Mouse (Mus musculus) liver, embryonic 12.5 days (tissue): ENCODE data around the gene Diras2. TPM values are rescaled to one million over a fixed set of nuclear protein-coding genes. Genes with fewer than 3 reads are reported as not detected.

Experiments
- ATAC-seq: fragments of 200-750 bp; cut with Nextera tagmentation; 2 replicates; pipeline ENCODE4 v1.8.0; 2017; ENCODE audit warnings: moderate number of reproducible peaks, mild to moderate bottlenecking, moderate library complexity
- H3K27ac ChIP-seq: fragments of 300-500 bp; sonication (generic); 2 replicates; pipeline ENCODE4 v1.5.1; 2016; ENCODE audit warnings: mild to moderate bottlenecking
- H3K27me3 ChIP-seq: fragments of 300-500 bp; sonication (generic); replicated peaks from 2 replicates; pipeline ENCODE4 v1.6.1; 2016; ENCODE audit warnings: mild to moderate bottlenecking, moderate library complexity
- H3K36me3 ChIP-seq: fragments of 300-500 bp; sonication (generic); 2 replicates; pipeline ENCODE4 v1.6.1; 2016; ENCODE audit warnings: mild to moderate bottlenecking, moderate library complexity
- H3K4me1 ChIP-seq: fragments of 300-500 bp; sonication (generic); 2 replicates; pipeline ENCODE4 v1.6.1; 2016
- H3K4me2 ChIP-seq: fragments of 300-500 bp; sonication (generic); 2 replicates; pipeline ENCODE4 v1.6.1; 2016; ENCODE audit warnings: mild to moderate bottlenecking, moderate library complexity
- H3K4me3 ChIP-seq: fragments of 300-500 bp; sonication (generic); 2 replicates; pipeline ENCODE4 v1.5.1; 2016; ENCODE audit warnings: mild to moderate bottlenecking, moderate library complexity
- H3K9ac ChIP-seq: fragments of 300-500 bp; sonication (generic); 2 replicates; pipeline ENCODE4 v1.6.1; 2016; ENCODE audit warnings: mild to moderate bottlenecking, moderate library complexity
- H3K9me3 ChIP-seq: fragments of 300-500 bp; sonication (generic); replicated peaks from 2 replicates; pipeline ENCODE4 v1.6.1; 2016; ENCODE audit warnings: mild to moderate bottlenecking, moderate library complexity
- WGBS: fragments of 180-500 bp; shearing (Covaris S2); methylation state at CpG from one replicate; pipeline ENCODE4 v1.1.7; 2016; ENCODE audit not compliant: insufficient replicate concordance; 5-methylcytosine and 5-hydroxymethylcytosine counted together
- polyA plus RNA-seq: library from polyadenylated mRNA; unstranded; fragments of >200 nt; fragmentation: Nextera tagmentation; extraction: Ambion mirVana; gene quantifications from 2 replicates; pipeline ENCODE4 v1.2.1, GENCODE M21; 2016

Gene Diras2
- polyA plus RNA-seq, 1 experiment from 2014 or later = 0.10 TPM

DNA sequence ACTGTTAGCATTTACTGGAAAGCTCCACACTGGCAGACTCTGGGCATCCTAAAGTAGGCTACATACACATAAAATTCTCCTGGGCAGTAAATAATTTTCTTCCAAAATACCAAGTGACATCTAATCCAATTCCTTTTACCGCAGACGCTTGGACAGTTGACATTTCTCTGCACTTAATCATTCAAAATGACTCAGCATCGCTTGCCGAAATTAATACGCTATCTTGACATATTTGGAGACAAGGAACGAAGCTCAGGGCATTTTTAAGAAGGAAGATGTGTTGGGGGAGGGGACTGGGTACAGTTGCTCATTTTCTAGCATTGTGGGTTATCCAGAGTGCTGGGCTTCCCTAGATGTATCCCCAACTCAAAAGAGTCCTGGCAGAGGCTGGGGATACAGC lies 15.2 kb upstream of the Diras2 start:
- Histone ChIP-seq H3K4me3 (no peak overlapping the region), H3K27me3 (no peaks in the 10 kb centered on the region), H3K27ac (no peak overlapping the region), H3K9me3 (no peaks in the 10 kb centered on the region), H3K4me2 (no peak overlapping the region), H3K4me1 (no peaks in the 10 kb centered on the region; the same call in 1 of the 2 replicates), H3K36me3 (no peaks in the 10 kb centered on the region), H3K9ac (no peak overlapping the region)
- no peak for ATAC-seq
- 50% methylated on average over 6 of the region's 6 CpGs for WGBS

DNA sequence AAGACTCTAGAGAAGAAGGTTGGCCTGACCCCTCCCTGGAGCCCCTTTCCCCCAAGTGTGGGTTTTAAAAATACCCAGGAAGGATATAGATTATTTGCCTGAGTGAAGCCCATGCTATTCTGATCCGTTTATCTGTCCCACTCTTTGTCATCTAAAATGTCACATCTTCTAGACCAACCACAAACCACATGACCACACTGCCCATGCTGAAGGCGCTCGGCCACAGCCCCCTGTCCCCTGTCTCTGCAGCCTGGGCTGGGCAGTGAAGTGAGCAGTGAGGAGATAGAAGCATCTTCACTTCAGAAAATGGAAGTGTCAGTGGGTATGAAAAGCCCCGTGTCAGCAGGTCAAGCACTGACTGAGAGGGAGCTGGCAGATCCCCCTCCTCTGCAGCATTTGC lies 11.6 kb upstream of the Diras2 start:
- H3K9ac ChIP-seq = no peak overlapping the region
- H3K36me3 ChIP-seq = no peaks in the 10 kb centered on the region
- no peak overlapping the region for H3K4me2 ChIP-seq
- 18% methylated on average over 4 of the region's 4 CpGs for WGBS
- no peak overlapping the region for H3K27ac ChIP-seq
- no peak for ATAC-seq
- H3K4me1 ChIP-seq = no peaks in the 10 kb centered on the region
- no peaks in the 10 kb centered on the region for H3K27me3 ChIP-seq
- H3K4me3 ChIP-seq = no peak overlapping the region
- no peaks in the 10 kb centered on the region for H3K9me3 ChIP-seq

DNA sequence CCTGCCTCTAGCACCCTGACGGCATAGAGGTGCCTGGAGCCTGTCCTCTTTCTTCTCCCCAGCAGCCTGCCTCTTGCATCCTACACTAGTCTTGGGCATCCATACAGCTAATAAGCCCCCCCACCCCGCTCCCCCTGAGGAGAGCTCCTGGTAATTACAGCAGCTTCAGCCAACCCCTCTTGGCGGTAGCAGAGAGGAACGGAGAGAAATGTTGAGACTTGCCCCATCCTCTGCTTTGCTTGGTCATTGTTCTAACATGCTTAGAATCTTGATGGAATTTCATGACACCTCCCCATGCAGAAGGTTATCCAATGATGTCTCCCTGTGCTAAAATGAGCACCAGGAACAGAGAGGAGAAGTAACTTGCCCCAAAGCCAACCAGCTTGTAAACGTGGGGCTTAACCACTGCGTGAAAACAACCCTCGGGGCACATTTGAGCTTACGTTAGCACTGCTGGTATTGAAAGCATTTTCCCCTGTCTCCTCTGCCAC lies 11.0 kb upstream of the Diras2 start:
- Histone ChIP-seq H3K27ac (0 out of 2 replicates have a peak overlapping the region, but pooled peaks have one; percentile 36), H3K27me3 (no peaks in the 10 kb centered on the region), H3K4me1 (no peaks in the 10 kb centered on the region), H3K9ac (no peak overlapping the region), H3K36me3 (no peaks in the 10 kb centered on the region), H3K9me3 (no peaks in the 10 kb centered on the region), H3K4me3 (no peak overlapping the region), H3K4me2 (no peak overlapping the region)
- WGBS = 46% methylated on average over 8 of the region's 8 CpGs
- no peak for ATAC-seq

DNA sequence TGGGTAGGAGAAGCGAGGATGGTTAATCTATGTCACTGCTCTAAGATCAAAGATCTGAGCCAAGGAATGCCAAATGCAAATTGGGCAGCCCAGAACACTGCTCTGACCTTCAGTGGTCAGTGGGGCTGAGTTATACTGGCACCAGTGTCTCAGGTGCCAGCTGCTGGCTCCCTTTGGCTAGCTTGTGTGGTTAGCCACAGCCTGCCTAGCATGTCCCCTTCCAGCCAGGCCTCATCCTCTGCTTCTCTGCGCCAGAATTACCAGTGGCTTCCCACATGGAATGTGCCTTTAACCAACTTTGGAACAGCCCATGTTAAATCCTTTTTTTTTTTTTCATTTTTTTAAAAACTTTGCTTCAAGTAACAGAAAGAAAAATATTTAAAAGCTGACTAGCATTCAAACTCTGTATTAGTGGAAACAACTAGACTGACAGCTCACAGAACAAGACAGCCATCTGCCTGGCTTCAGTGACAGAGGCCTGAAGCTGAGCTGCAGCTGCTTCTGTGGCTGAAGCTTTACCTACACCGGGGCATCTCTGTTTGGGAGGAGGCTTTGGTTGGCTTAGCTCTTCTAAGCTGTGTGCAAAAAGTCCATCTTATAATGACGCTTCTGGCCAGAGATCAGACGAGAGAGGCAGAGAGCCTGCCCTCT lies 10.4 kb upstream of the Diras2 start:
- 64% methylated on average over 5 of the region's 5 CpGs for WGBS
- Histone ChIP-seq H3K4me2 (no peak overlapping the region), H3K9ac (no peak overlapping the region), H3K4me1 (no peaks in the 10 kb centered on the region), H3K9me3 (no peaks in the 10 kb centered on the region), H3K4me3 (no peak overlapping the region), H3K36me3 (no peaks in the 10 kb centered on the region), H3K27ac (0 out of 2 replicates have a peak overlapping the region, but pooled peaks have one; percentile 36), H3K27me3 (no peaks in the 10 kb centered on the region)
- no peak for ATAC-seq

DNA sequence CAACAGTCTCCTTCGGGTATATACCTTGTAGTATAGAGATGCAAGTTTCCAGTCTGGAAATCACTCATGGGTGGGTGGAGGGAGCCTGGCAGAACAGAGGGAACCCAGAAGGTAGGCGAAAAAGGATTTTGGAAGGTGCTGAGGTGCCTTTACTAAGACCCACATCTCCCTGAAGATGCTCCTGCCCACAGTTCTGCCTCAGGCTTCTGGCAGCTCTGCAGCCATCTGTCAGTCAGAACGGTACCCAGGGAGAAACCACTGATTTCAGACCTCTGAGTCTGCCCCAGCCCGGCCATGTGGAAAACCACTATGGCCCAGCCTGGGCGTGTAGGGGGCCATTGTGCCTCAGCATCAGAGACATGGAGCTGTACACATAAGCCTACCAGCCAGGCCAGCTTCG lies 8.4 kb upstream of the Diras2 start:
- Histone ChIP-seq H3K4me2 (no peak overlapping the region), H3K4me3 (no peak overlapping the region), H3K27ac (no peak overlapping the region), H3K4me1 (no peaks in the 10 kb centered on the region), H3K9ac (no peak overlapping the region), H3K9me3 (no peaks in the 10 kb centered on the region), H3K27me3 (no peaks in the 10 kb centered on the region), H3K36me3 (no peaks in the 10 kb centered on the region)
- ATAC-seq = no peak
- WGBS = 50% methylated on average over 6 of the region's 6 CpGs

DNA sequence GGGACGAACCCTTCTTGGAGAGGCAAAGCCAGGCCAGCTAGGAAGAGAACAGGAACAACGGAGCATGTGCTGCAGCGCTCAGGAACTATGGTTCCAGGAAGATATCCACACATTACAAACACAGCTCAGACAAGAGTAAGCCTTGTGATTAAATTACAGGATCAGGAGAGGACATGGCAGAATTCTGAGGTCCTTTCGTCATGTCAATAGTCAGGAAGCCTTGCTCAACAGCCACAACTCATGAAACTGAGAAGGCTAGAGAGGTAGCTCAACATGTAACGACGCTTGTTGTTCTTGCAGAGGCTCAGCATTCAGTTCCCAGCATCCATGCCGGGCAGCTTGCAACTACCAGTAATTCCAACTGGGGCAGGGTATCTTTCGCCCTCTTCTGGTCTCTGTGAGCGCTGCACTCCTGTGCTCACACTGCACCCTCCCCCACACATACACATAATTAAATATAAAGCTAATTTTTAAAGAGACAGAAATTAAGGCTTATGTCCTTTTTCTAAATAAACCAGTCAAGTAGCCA lies 7.6 kb upstream of the Diras2 start:
- 60% methylated on average over 9 of the region's 9 CpGs for WGBS
- Histone ChIP-seq H3K4me3 (no peak overlapping the region), H3K4me2 (no peak overlapping the region), H3K36me3 (no peaks in the 10 kb centered on the region), H3K9me3 (no peaks in the 10 kb centered on the region), H3K4me1 (no peaks in the 10 kb centered on the region), H3K27me3 (no peaks in the 10 kb centered on the region), H3K27ac (no peak overlapping the region), H3K9ac (no peak overlapping the region)
- ATAC-seq = no peak

DNA sequence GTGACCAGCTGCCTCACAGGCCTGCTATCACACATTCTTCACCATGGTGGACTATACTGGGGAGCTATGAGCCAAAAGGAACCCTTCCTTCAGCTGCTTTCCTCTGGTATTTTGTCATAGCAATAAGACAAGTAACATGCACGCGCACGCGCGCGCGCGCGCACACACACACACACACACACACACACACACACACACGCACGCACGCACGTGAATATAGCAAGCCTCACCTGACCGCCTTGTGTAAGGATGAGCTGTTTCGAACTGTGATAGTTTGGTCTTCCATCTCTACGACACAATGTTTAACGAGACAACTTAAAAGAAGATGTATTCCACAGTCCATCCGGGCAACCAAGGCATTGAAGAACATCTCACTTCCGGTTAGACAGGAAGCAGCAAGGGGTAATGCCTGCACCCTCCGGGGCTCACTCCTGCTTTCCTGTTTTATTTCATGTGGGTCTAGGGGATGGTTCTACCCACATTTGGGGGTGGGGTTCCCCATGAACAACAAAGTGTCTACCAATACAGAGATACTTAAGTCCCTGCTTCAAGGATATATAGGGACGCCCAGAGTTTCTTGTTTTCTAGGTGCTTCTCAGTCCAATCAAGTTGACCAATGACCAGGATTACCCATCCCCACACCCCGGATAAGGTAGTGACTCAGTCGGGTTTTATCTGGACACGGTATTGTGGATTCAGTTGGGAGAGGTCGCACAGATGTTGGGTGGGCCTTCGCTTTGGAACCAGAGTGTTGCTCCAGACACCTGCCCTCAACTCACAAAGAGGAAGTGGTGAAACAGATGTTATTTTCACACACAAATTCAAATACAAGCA lies 6.9 kb upstream of the Diras2 start:
- 79% methylated on average over 26 of the region's 26 CpGs for WGBS
- Histone ChIP-seq H3K27me3 (no peaks in the 10 kb centered on the region), H3K4me1 (no peaks in the 10 kb centered on the region), H3K9ac (no peak overlapping the region), H3K4me2 (no peak overlapping the region), H3K4me3 (no peak overlapping the region), H3K9me3 (no peaks in the 10 kb centered on the region), H3K27ac (no peak overlapping the region), H3K36me3 (no peaks in the 10 kb centered on the region)
- ATAC-seq = no peak

DNA sequence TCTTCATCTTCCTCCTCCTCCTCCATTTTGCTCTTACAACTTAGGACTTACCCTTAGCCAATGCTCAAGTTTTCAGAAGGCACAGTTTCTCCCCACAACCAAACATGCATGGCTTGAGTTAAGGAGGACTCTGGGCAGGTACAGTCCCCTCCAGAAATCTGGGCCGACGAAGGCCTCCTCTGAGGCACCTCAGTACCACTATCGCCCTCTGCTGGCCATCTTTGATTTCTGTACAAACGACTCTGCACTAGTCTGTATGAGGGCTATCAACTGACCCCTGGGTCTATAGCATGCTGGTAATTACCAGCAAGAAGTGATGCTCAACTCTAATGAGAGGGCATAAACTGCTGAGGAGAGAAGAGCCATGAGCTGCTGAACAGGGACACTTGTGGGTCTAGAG lies 4.5 kb upstream of the Diras2 start:
- ATAC-seq = no peak
- no peaks in the 10 kb centered on the region for H3K36me3 ChIP-seq
- no peak overlapping the region for H3K27ac ChIP-seq
- peaks cover 6% of the 10 kb centered on the region for H3K27me3 ChIP-seq
- peaks cover 1% of the 10 kb centered on the region; the same call in 1 of the 2 replicates for H3K4me1 ChIP-seq
- H3K9me3 ChIP-seq = no peaks in the 10 kb centered on the region
- H3K4me2 ChIP-seq = no peak overlapping the region
- no peak overlapping the region for H3K4me3 ChIP-seq
- no peak overlapping the region for H3K9ac ChIP-seq
- WGBS = 10% methylated on average over 4 of the region's 4 CpGs

DNA sequence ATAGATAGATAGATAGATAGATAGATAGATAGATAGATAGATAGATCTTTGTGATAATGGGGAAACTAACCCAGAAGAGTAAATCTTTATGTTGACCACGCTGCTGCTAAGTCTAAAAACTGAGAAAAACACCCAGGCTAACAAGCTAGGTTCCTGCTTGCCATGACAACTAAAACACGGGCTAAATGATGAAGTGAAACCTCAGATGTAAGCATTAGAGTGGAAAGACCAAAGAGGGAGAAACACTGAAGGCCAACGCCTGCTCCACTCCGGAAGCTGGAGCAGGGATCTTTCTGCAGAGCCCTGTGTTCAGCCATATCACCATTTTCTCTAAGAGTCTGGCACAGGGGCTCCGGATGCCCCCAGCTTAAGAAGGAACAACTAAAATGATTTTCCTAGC lies 2.6 kb upstream of the Diras2 start:
- no peak overlapping the region for H3K4me2 ChIP-seq
- H3K27ac ChIP-seq = no peak overlapping the region
- H3K27me3 ChIP-seq = peaks cover 23% of the 10 kb centered on the region
- 65% methylated on average over 5 of the region's 5 CpGs for WGBS
- no peaks in the 10 kb centered on the region for H3K9me3 ChIP-seq
- H3K36me3 ChIP-seq = no peaks in the 10 kb centered on the region
- peaks cover 7% of the 10 kb centered on the region for H3K4me1 ChIP-seq
- H3K4me3 ChIP-seq = no peak overlapping the region
- no peak for ATAC-seq
- no peak overlapping the region for H3K9ac ChIP-seq

DNA sequence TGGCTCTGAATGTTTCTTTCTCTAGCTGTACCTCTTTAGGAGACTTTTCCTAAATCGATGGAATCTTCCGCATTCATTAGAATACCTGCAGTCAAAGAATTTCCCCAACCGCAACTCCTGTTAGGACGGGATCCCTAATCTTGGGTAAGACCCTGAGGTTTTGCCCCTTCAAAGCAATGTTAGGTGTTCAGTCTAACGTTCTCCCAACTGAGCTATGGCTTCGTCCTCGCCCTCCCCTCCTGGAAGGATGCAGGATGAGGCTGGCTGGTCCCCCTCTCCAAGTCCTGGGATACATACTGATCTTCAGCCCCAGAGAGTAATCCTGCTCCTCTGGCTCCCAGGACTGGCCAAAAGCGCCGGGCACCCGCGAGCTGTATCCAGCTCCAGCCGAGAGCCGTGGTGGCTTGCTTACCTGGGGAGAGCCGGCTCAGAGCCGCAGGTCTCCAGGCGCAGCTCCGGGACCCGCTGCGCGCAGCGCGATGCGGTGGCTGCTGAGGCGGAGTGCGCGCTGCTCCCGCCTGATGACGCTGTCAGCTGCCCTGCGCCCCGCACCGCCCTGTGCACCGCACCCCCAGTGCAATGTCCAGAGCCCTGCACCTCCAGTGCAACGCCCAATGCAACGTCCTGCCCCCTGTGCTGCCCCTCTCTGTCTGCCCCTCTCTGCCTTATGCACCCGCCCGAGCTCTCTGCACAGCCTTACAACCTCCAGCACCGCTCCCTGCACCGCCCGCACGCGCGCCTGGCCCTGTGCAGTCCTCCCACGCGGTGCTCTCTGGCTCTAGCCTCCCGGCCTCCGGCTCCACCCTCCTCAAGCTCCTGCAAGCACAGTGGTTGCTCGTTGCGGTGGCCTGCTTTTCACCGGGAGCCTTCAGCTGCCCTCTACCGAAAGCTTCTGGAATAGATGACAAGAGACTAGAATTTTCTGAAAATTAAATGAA lies 802 bp downstream of the Diras2 start:
- Histone ChIP-seq H3K36me3 (no peaks in the 10 kb centered on the region), H3K4me2 (peak overlapping the region; percentile 71), H3K9me3 (no peaks in the 10 kb centered on the region), H3K9ac (no peak overlapping the region), H3K4me1 (peaks cover 7% of the 10 kb centered on the region), H3K4me3 (peak overlapping the region; percentile 50), H3K27me3 (peaks cover 36% of the 10 kb centered on the region), H3K27ac (no peak overlapping the region)
- WGBS = 3% methylated on average over 50 of the region's 50 CpGs
- peak; percentile 67 for ATAC-seq

DNA sequence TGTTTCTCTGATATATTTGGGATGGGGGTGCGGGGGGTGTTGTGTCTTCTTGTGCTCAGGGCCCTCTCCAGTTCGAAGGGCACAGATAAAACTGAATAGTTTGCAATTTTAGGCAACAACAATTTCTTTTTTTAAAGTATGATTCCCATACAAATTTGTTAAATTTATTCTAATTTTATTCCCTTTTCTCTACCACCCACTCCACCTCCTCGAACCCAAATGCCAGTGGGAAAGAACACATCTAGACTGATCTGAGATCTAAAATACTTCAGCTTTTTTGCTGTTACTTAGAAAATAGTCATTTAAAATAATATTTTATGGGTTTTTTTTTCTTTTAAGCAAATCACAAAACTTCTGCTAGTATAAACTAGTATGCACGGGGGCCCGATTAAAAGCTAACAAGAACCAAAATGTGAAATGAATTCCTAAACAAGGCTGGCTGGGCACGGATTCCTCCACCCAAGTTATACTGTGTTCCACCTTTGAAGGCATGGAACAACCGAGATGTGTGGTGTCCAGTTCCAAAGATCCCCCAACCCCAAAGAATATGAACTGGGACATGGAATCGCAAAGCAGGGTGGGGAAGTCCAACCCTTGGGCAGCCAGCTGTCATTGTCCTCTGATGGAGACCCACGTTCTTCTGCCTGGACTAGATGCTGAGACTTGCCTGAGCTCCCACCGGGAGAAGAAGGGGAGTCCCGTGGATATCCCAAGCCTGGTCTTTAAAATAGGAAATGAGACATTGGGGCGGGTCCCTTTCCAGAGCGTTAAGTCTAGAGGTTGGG lies 1.7 kb downstream of the Diras2 start:
- no peak overlapping the region for H3K4me2 ChIP-seq
- H3K4me1 ChIP-seq = peaks cover 7% of the 10 kb centered on the region
- no peak for ATAC-seq
- H3K36me3 ChIP-seq = no peaks in the 10 kb centered on the region
- 46% methylated on average over 13 of the region's 13 CpGs for WGBS
- H3K9me3 ChIP-seq = no peaks in the 10 kb centered on the region
- H3K27me3 ChIP-seq = peaks cover 36% of the 10 kb centered on the region
- H3K27ac ChIP-seq = no peak overlapping the region
- no peak overlapping the region for H3K4me3 ChIP-seq
- no peak overlapping the region for H3K9ac ChIP-seq
